Mouse (Mus musculus): ENCODE data around the gene Rorb. TPM values are rescaled to one million over a fixed set of nuclear protein-coding genes. Genes with fewer than 3 reads are reported as not detected.

The Rorb gene
- polyA plus RNA-seq, 1 experiment from 2014 or later, result 0.48 TPM

DNA sequence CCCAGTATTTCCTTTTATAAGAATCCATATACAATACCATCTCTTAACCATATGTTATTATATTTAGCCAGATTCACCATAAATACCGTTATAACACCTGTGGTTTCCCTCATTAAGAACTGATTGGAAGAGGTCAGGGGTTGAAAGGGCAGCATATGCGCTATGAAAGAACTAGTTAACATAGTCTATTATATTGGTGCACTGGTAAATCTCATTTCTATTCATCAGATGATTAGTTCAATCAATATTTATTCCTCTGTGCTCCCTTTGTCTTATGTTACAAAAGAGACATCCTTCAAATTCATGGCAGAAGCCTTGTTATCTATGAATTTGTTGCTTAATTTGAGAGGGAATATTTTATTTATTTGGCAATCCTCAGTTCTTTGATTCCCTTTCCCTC is 6.4 kb downstream of the Rorb start:
- H3K4me2 ChIP-seq, result no peak overlapping the region
- no peak overlapping the region for H3K4me3 ChIP-seq
- H3K27ac ChIP-seq (replicated peaks), result no peak overlapping the region
- peaks cover 29% of the 10 kb centered on the region for H3K27me3 ChIP-seq (replicated peaks)
- no peaks in the 10 kb centered on the region for H3K36me3 ChIP-seq
- no peak overlapping the region for H3K9ac ChIP-seq
- H3K9me3 ChIP-seq, result no peaks in the 10 kb centered on the region
- 73% methylated on average over 2 of the region's 2 CpGs for WGBS
- H3K4me1 ChIP-seq, result peaks cover under 1% of the 10 kb centered on the region; the same call in 1 of the 2 replicates
- ATAC-seq (ENCODE audit: extremely low read depth, insufficient number of reproducible peaks, low FRiP score, low TSS enrichment), result no peak

GRCm38 (mm10) chr19:19097149-19097548 is 13.8 kb downstream of the Rorb start:
- no peak overlapping the region for H3K4me2 ChIP-seq
- H3K9me3 ChIP-seq, result no peaks in the 10 kb centered on the region
- H3K27me3 ChIP-seq (replicated peaks), result no peaks in the 10 kb centered on the region
- no peaks in the 10 kb centered on the region for H3K36me3 ChIP-seq
- H3K27ac ChIP-seq (replicated peaks), result no peak overlapping the region
- no peak overlapping the region for H3K9ac ChIP-seq
- no peak for ATAC-seq (ENCODE audit: extremely low read depth, insufficient number of reproducible peaks, low FRiP score, low TSS enrichment)
- no peak overlapping the region for H3K4me3 ChIP-seq
- H3K4me1 ChIP-seq, result no peaks in the 10 kb centered on the region
- 69% methylated on average over 6 of the region's 6 CpGs for WGBS

GRCm38 (mm10) chr19:19089427-19089826 is 21.6 kb downstream of the Rorb start:
- no peak for ATAC-seq (ENCODE audit: extremely low read depth, insufficient number of reproducible peaks, low FRiP score, low TSS enrichment)
- H3K36me3 ChIP-seq, result no peaks in the 10 kb centered on the region
- WGBS, result 49% methylated on average over 7 of the region's 7 CpGs
- H3K4me3 ChIP-seq, result no peak overlapping the region
- H3K9ac ChIP-seq, result no peak overlapping the region
- H3K27me3 ChIP-seq (replicated peaks), result no peaks in the 10 kb centered on the region
- H3K4me1 ChIP-seq, result no peaks in the 10 kb centered on the region
- H3K4me2 ChIP-seq, result peak overlapping the region; percentile 27; the same call in 1 of the 2 replicates
- H3K9me3 ChIP-seq, result no peaks in the 10 kb centered on the region
- H3K27ac ChIP-seq (replicated peaks), result no peak overlapping the region

DNA sequence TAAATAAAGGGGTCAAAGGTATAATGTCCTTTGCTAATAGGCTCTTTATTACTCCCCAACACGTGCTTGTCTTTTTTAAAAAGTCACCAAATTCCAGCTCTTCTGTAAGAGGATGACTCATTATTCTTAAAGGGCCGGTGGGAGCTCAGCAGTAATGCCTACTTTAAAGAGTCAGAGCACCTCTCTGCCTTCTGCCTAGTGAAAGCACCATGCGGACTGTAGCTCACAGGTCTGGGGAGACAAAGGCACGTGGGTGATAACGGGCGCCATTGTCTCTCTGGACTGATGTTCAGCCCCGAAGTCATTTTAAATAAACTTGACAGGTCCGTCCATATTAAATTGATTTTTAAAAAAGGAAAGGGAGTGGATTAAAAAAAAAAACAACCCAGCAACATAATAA is 33.1 kb downstream of the Rorb start:
- Histone ChIP-seq H3K27ac (replicated peaks) (no peak overlapping the region), H3K4me3 (no peak overlapping the region), H3K9ac (no peak overlapping the region), H3K36me3 (no peaks in the 10 kb centered on the region), H3K9me3 (no peaks in the 10 kb centered on the region), H3K27me3 (replicated peaks) (no peaks in the 10 kb centered on the region), H3K4me2 (no peak overlapping the region), H3K4me1 (0 out of 2 replicates have a peak, but pooled peaks cover 2% of the 10 kb centered on the region)
- WGBS, result 70% methylated on average over 8 of the region's 8 CpGs
- no peak for ATAC-seq (ENCODE audit: extremely low read depth, insufficient number of reproducible peaks, low FRiP score, low TSS enrichment)

GRCm38 (mm10) chr19:19074756-19075155 is 36.2 kb downstream of the Rorb start:
- no peak overlapping the region for H3K4me3 ChIP-seq
- 0 out of 2 replicates have a peak, but pooled peaks cover 2% of the 10 kb centered on the region for H3K4me1 ChIP-seq
- no peak overlapping the region for H3K27ac ChIP-seq (replicated peaks)
- no peaks in the 10 kb centered on the region for H3K27me3 ChIP-seq (replicated peaks)
- 62% methylated on average over 6 of the region's 6 CpGs for WGBS
- no peaks in the 10 kb centered on the region for H3K36me3 ChIP-seq
- H3K4me2 ChIP-seq, result no peak overlapping the region
- ATAC-seq (ENCODE audit: extremely low read depth, insufficient number of reproducible peaks, low FRiP score, low TSS enrichment), result no peak
- no peak overlapping the region for H3K9ac ChIP-seq
- no peaks in the 10 kb centered on the region for H3K9me3 ChIP-seq

GRCm38 (mm10) chr19:19058710-19059398 is 52.1 kb downstream of the Rorb start:
- Histone ChIP-seq H3K27ac (replicated peaks) (no peak overlapping the region), H3K4me3 (no peak overlapping the region), H3K9me3 (no peaks in the 10 kb centered on the region), H3K4me1 (no peaks in the 10 kb centered on the region), H3K9ac (no peak overlapping the region), H3K36me3 (no peaks in the 10 kb centered on the region), H3K4me2 (no peak overlapping the region), H3K27me3 (replicated peaks) (no peaks in the 10 kb centered on the region)
- WGBS, result 79% methylated on average over 10 of the region's 10 CpGs
- no peak for ATAC-seq (ENCODE audit: extremely low read depth, insufficient number of reproducible peaks, low FRiP score, low TSS enrichment)

- WGBS, result 83% methylated on average over 8 of the region's 8 CpGs
- no peaks in the 10 kb centered on the region for H3K27me3 ChIP-seq (replicated peaks)
- H3K4me1 ChIP-seq, result no peaks in the 10 kb centered on the region
- H3K9ac ChIP-seq, result no peak overlapping the region
- no peak overlapping the region for H3K27ac ChIP-seq (replicated peaks)
- no peak overlapping the region for H3K4me3 ChIP-seq
- H3K9me3 ChIP-seq, result no peaks in the 10 kb centered on the region
- no peak overlapping the region for H3K4me2 ChIP-seq
- ATAC-seq (ENCODE audit: extremely low read depth, insufficient number of reproducible peaks, low FRiP score, low TSS enrichment), result no peak
- no peaks in the 10 kb centered on the region for H3K36me3 ChIP-seq
Observed at GRCm38 (mm10) chr19:19058201-19058600, 52.8 kb downstream of the Rorb start.

DNA sequence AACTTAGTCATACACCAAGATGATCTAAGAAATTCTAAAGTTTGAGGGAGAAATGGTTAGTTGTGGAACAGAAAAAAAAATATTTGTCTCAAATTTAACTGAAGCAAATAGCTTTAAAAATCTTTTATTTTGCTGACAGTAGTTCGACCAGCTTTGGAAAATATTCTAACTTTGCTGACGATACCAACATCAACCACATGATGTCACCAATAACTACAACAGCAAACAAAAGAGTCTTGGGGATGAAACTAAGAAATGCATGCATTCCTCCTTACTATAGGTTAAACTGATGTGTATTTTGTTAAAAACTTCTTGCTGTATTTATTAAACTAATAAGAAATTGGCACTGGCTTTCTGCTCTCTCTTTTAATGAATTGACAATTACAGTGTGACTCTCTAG is 67.9 kb downstream of the Rorb start:
- WGBS, result 41% methylated on average over 2 of the region's 2 CpGs

GRCm38 (mm10) chr19:19040800-19041199 is 70.2 kb downstream of the Rorb start:
- no peak overlapping the region for H3K4me3 ChIP-seq
- no peak overlapping the region for H3K27ac ChIP-seq (replicated peaks)
- H3K9me3 ChIP-seq, result no peaks in the 10 kb centered on the region
- H3K4me1 ChIP-seq, result peaks cover 2% of the 10 kb centered on the region; the same call in 1 of the 2 replicates
- H3K36me3 ChIP-seq, result no peaks in the 10 kb centered on the region
- WGBS, result 42% methylated on average over 2 of the region's 2 CpGs
- H3K27me3 ChIP-seq (replicated peaks), result no peaks in the 10 kb centered on the region
- ATAC-seq (ENCODE audit: extremely low read depth, insufficient number of reproducible peaks, low FRiP score, low TSS enrichment), result no peak
- H3K4me2 ChIP-seq, result no peak overlapping the region
- H3K9ac ChIP-seq, result no peak overlapping the region

More for the DNA sequence above, 67.9 kb downstream of the Rorb start:
- Histone ChIP-seq H3K4me3 (no peak overlapping the region), H3K4me1 (peaks cover 2% of the 10 kb centered on the region; the same call in 1 of the 2 replicates), H3K4me2 (no peak overlapping the region), H3K27me3 (replicated peaks) (no peaks in the 10 kb centered on the region), H3K27ac (replicated peaks) (no peak overlapping the region), H3K9me3 (no peaks in the 10 kb centered on the region), H3K36me3 (no peaks in the 10 kb centered on the region), H3K9ac (no peak overlapping the region)
- ATAC-seq (ENCODE audit: extremely low read depth, insufficient number of reproducible peaks, low FRiP score, low TSS enrichment), result no peak

GRCm38 (mm10) chr19:19034482-19035315 is 76.3 kb downstream of the Rorb start:
- ATAC-seq (ENCODE audit: extremely low read depth, insufficient number of reproducible peaks, low FRiP score, low TSS enrichment), result no peak
- Histone ChIP-seq H3K27ac (replicated peaks) (no peak overlapping the region), H3K4me2 (no peak overlapping the region), H3K36me3 (no peaks in the 10 kb centered on the region), H3K27me3 (replicated peaks) (no peaks in the 10 kb centered on the region), H3K9ac (no peak overlapping the region), H3K9me3 (no peaks in the 10 kb centered on the region), H3K4me1 (no peaks in the 10 kb centered on the region), H3K4me3 (no peak overlapping the region)
- WGBS, result 66% methylated on average over 5 of the region's 5 CpGs

GRCm38 (mm10) chr19:19033974-19034373 is 77.0 kb downstream of the Rorb start:
- WGBS, result 62% methylated on average over 3 of the region's 3 CpGs
- H3K27me3 ChIP-seq (replicated peaks), result no peaks in the 10 kb centered on the region
- ATAC-seq (ENCODE audit: extremely low read depth, insufficient number of reproducible peaks, low FRiP score, low TSS enrichment), result no peak
- no peak overlapping the region for H3K27ac ChIP-seq (replicated peaks)
- H3K4me1 ChIP-seq, result no peaks in the 10 kb centered on the region
- H3K9ac ChIP-seq, result no peak overlapping the region
- no peaks in the 10 kb centered on the region for H3K9me3 ChIP-seq
- no peak overlapping the region for H3K4me2 ChIP-seq
- H3K4me3 ChIP-seq, result no peak overlapping the region
- no peaks in the 10 kb centered on the region for H3K36me3 ChIP-seq
